Mouse (Mus musculus) heart, adult 2 months (tissue): Measurements from ENCODE around the gene Mfsd2b.

Source experiments
- CTCF ChIP-seq: fragments of 200-600 bp; IDR thresholded peaks from 2 replicates; pipeline ENCODE4 v1.8.1; 2022; ENCODE audit warnings: antibody characterized with exemption, mild to moderate bottlenecking, moderate library complexity
- POLR2A ChIP-seq: fragments of 200-500 bp; IDR thresholded peaks from 2 replicates; pipeline ENCODE4 v1.6.1; 2011; ENCODE audit warnings: mild to moderate bottlenecking, low read depth, low read length, control low read depth; ENCODE audit not compliant: insufficient read depth

GRCm38 (mm10) chr12:4914441-4914840, 40.3 kb upstream of the Mfsd2b start:
- TF ChIP-seq CTCF: no peak
- TF ChIP-seq POLR2A: no peak
